Mouse (Mus musculus): ENCODE measurements around the gene Kctd7.

The Kctd7 gene

DNA sequence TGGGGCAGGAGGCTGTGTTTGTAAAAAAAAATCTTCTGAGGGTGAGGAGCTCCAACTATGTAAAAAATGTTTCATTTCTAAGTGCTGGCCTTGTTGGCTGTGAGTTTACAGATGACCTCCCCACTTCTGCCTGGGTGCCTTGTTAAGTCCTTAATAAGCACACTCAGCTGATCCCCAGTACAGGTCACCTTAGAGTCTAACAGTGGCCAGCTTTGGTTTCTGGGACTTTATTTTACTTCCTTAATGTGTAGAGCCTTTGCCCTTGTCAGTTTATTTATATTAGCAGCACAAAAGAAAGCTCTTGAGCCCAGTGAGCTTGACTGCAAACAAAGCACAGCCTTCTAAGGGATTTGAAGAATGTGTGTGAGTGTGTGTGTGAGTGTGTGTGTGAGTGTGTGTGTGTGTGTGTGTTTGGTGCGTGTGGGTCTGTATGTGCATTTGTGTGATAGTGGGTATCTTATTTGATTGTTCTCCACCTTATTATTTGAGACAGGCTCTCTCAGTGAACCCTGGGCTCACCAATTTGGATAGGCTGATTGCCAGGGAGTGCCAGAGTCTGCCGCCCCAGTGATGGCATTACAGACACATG is 47.8 kb downstream of the Kctd7 start:
- no peak for DNase-seq (ENCODE audit: low spot score)

GRCm38 (mm10) chr5:130193760-130194159 is 49.1 kb downstream of the Kctd7 start:
- DNase-seq (ENCODE audit: low spot score) = no peak

GRCm38 (mm10) chr5:130196307-130196706 is 51.6 kb downstream of the Kctd7 start:
- DNase-seq (ENCODE audit: low spot score) = no peak

DNA sequence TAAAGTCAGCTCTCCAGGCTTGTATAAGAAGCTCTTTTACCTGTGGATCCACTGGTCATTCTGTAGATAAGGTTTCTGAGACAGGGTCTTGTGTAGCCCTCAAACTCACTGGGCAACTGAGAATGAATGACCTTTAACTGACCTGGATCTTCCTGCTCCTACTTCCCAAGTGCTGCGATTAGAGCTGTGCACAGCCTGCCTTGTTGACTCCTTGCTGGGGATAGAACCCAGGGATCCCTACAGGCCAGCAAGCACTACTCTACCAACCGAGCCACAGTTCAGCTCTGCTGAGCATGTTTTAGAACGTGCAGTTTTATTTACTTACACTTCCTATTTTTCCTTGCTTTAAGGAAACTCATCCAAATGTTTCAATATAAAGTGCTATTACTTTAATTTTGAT is 52.8 kb downstream of the Kctd7 start:
- no peak for DNase-seq (ENCODE audit: low spot score)

DNA sequence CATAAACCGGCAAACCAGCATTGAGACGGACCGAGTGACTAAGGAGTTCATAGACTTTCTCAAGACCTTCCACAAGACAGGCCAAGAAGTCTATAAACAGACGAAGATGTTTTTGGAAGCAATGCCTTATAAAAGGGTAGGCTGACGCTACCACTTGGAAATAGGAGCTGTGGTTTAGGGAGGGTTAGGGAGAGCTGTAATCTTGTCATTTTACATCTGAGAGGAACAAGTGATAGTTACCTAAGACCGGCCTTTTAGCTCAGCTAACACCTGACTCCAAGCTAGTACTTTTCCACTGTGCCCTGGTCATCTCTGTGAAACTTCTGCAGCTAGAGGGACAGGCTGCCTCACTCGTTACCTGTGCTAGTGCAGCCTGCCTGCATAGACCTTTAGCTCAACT is 53.3 kb downstream of the Kctd7 start:
- DNase-seq (ENCODE audit: low spot score) = no peak

- DNase-seq (ENCODE audit: low spot score) = no peak
These were observed 55.8 kb downstream of the Kctd7 start for GRCm38 (mm10) chr5:130200233-130201029.

DNA sequence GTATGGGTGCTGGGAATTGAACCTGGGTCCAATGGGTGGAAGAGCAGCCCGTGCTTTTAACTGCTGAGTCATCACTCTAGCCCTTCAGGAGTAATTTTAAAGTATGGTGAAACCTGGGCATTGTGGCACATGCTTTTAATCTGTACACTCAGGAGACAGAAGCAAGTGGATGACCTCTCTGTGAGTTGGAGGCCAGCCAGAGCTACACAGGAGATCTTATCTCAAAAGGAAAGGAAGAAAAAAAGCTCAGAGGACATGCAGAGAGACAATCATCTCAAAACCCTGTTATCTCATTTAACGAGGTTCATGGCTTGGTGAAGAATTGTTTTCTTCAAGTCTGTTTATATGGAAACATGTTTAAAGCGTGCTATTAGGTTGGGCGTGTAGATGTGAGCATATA is 59.3 kb downstream of the Kctd7 start:
- DNase-seq (ENCODE audit: low spot score) = no peak

GRCm38 (mm10) chr5:130204560-130204959 is 59.9 kb downstream of the Kctd7 start:
- DNase-seq (ENCODE audit: low spot score) = no peak

Measured in layer of hippocampus, adult 11-12 months (tissue).